Mouse (Mus musculus) ES-E14 (cell line): ENCODE results near the gene Cep89. TPM values are rescaled to one million over a fixed set of nuclear protein-coding genes. Genes with fewer than 3 reads are reported as not detected.

Source experiments
- DNase-seq: peaks from one replicate; pipeline ENCODE4 v3.0.0-alpha.2; 2013; ENCODE audit warnings: low read depth, low spot score
- H3K27ac ChIP-seq: 2 replicates; pipeline ENCODE4 v1.5.1; 2012; ENCODE audit warnings: low read depth, mild to moderate bottlenecking, low read length, moderate library complexity, mixed read lengths; ENCODE audit not compliant: poor library complexity, insufficient read depth, severe bottlenecking
- H3K36me3 ChIP-seq: 2 replicates; pipeline ENCODE4 v1.6.1; 2012; ENCODE audit warnings: mild to moderate bottlenecking, low read length, moderate library complexity, mixed read lengths; ENCODE audit not compliant: control insufficient read depth, poor library complexity, insufficient read depth, severe bottlenecking
- H3K4me1 ChIP-seq, 2 experiments: fragments of 150-350 bp in 1 of 2; sonication (generic) in 1 of 2; 2 replicates each; pipeline ENCODE4 v1.6.1; 2012; ENCODE audit warnings: low read length in 2 of 2, mild to moderate bottlenecking in 1 of 2, mixed read lengths in 1 of 2; ENCODE audit not compliant: control insufficient read depth in 2 of 2, insufficient read depth in 2 of 2, poor library complexity in 1 of 2
- H3K4me3 ChIP-seq, 2 experiments: fragments of 150-350 bp in 1 of 2; sonication (generic) in 1 of 2; 2 replicates each; pipeline ENCODE4 v1.5.1; 2012; ENCODE audit warnings: low read length in 2 of 2, low read depth in 1 of 2, mild to moderate bottlenecking in 1 of 2, mixed read lengths in 1 of 2; ENCODE audit not compliant: insufficient read depth in 1 of 2, poor library complexity in 1 of 2, severe bottlenecking in 1 of 2
- H3K9ac ChIP-seq: 2 replicates; pipeline ENCODE4 v1.6.1; 2012; ENCODE audit warnings: low read depth, mild to moderate bottlenecking, low read length, mixed read lengths; ENCODE audit not compliant: poor library complexity, insufficient read depth, severe bottlenecking
- H3K9me3 ChIP-seq: fragments of 150-350 bp; sonication (generic); 2 replicates; pipeline ENCODE4 v1.6.1; 2012; ENCODE audit warnings: low read depth, mild to moderate bottlenecking, low read length; ENCODE audit not compliant: control insufficient read depth, insufficient read depth
- CHD2 ChIP-seq: IDR thresholded peaks from 2 replicates; pipeline ENCODE4 v1.6.1; 2014; ENCODE audit warnings: mild to moderate bottlenecking, low read depth, low read length, inconsistent platforms
- HCFC1 ChIP-seq: IDR thresholded peaks from 2 replicates; pipeline ENCODE4 v1.6.1; 2012; ENCODE audit warnings: low read length, inconsistent platforms, borderline replicate concordance; ENCODE audit not compliant: insufficient read depth
- MAFK ChIP-seq: IDR thresholded peaks from 2 replicates; pipeline ENCODE4 v1.6.1; 2014; ENCODE audit warnings: mild to moderate bottlenecking, low read depth, low read length, inconsistent platforms; ENCODE audit not compliant: insufficient read depth
- ZC3H11A ChIP-seq: IDR thresholded peaks from 2 replicates; pipeline ENCODE4 v1.6.1; 2012; ENCODE audit warnings: low read depth, mild to moderate bottlenecking, inconsistent platforms, low read length, borderline replicate concordance
- ZNF384 ChIP-seq: IDR thresholded peaks from 2 replicates; pipeline ENCODE4 v1.6.1; 2012; ENCODE audit warnings: low read depth, low read length, inconsistent platforms
- in situ Hi-C, 2 experiments: fragments of 600-800 bp; cut with MboI; formaldehyde crosslinking; loops; one replicate each; pipeline ENCODE4 v1.15.1; 2025; ENCODE audit warnings: low sequenced_read_pairs in 2 of 2, inconsistent platforms in 1 of 2; ENCODE audit not compliant: unreplicated experiment in 2 of 2
- total RNA-seq: library from RNA; depleted of rRNA; stranded (reverse); fragments of 300-350 nt; gene quantifications from 2 replicates; pipeline ENCODE4 v1.2.3, GENCODE M21; 2012

Gene Cep89
- total RNA-seq, 1 experiment, result 15.3 TPM

DNA sequence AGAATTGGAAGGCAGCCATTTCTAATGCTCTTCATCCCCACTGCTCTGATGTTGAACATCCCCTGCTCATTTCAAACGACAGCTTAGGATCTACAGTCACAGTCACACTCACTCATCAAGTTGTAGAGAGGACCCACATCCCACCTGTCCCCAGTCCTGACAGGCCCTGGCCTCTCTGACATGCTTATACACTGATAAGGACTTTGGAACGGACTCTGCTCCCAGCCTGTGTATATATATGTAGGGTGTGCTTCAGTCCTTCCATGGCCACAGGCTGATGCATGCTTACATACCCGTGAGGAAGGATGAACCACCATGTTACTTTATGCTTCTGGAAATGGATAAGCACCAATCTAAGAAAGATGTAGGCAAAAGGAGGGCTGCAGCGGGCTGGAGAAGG, 64.1 kb downstream of the Cep89 start:
- Histone ChIP-seq H3K4me3 (no peak overlapping the region), H3K4me1 (peaks cover 0 to 7% of the 10 kb centered on the region in 2 experiments; a peak in 2 of 4 replicates), H3K36me3 (peaks cover 3% of the 10 kb centered on the region; the same call in 1 of the 2 replicates), H3K9ac (no peak overlapping the region), H3K9me3 (no peaks in the 10 kb centered on the region), H3K27ac (no peak overlapping the region)
- DNase-seq, result no peak
- no peak for TF ChIP-seq CHD2
- no peak for TF ChIP-seq HCFC1
- no peak for TF ChIP-seq ZC3H11A
- TF ChIP-seq ZNF384, result no peak
- TF ChIP-seq MAFK, result no peak
- in situ Hi-C loops, result no loop called here

GRCm38 (mm10) chr7:35465027-35465426, 68.2 kb downstream of the Cep89 start:
- H3K4me1 ChIP-seq, result peaks cover 0 to 18% of the 10 kb centered on the region in 2 experiments; a peak in 3 of 4 replicates
- H3K4me3 ChIP-seq, result no peak overlapping the region
- DNase-seq, result no peak
- H3K27ac ChIP-seq, result no peak overlapping the region
- peaks cover 15% of the 10 kb centered on the region for H3K36me3 ChIP-seq
- TF ChIP-seq ZNF384 (no peak), CHD2 (no peak), ZC3H11A (no peak), MAFK (no peak), HCFC1 (no peak)
- no peak overlapping the region for H3K9ac ChIP-seq
- in situ Hi-C loops, result no loop called here
- H3K9me3 ChIP-seq, result no peaks in the 10 kb centered on the region

DNA sequence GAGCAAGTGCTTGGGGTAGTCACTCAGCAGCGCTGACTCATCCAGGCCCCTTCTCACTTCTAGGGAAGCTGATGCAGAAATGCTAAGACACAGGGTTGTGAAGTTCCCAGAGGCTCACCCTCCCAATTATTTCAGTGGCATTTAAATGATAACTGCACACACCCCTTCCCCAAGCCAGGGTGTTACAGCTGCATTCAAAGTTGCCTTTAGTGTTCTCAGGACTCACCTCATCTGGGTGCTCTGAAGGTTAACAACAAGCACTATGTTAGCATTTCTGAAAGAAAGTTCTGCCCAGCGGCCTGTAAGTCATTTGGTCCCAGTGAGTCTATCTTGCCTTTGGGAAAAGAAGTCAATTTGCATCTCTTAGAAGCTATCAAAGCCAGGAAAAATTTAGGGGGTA, 71.0 kb downstream of the Cep89 start:
- Histone ChIP-seq H3K4me1 (peaks cover 0 to 15% of the 10 kb centered on the region in 2 experiments; a peak in 3 of 4 replicates), H3K36me3 (peaks cover 22% of the 10 kb centered on the region), H3K4me3 (no peak overlapping the region), H3K9me3 (no peaks in the 10 kb centered on the region), H3K9ac (no peak overlapping the region), H3K27ac (no peak overlapping the region)
- in situ Hi-C loops, result no loop called here
- peak; percentile 60 for DNase-seq
- TF ChIP-seq MAFK (no peak), CHD2 (no peak), HCFC1 (no peak), ZC3H11A (no peak), ZNF384 (no peak)

DNA sequence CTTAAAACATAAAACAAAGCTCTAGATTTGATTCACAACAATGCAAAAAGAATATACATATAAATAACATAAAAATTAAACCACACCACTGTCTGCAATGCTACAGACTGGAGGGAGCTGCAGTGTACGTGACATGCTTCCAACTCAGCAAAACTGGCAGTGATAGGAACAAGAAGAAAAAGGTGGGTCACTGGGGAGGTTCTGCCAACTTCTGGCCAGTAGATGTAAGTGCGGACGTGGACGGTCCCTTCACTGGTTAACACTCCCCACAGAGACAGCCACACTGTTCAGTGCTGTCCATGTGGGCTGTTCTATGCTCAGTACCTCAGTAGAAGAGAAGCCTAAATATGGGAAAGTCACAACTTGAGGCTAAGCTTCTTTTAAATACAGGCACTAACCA, 74.0 kb downstream of the Cep89 start:
- no peak for DNase-seq
- TF ChIP-seq HCFC1, result no peak
- TF ChIP-seq MAFK, result no peak
- TF ChIP-seq CHD2, result no peak
- TF ChIP-seq ZC3H11A, result no peak
- no peak for TF ChIP-seq ZNF384
- Histone ChIP-seq H3K4me1 (peaks cover 0 to 11% of the 10 kb centered on the region in 2 experiments; a peak in 2 of 4 replicates), H3K9me3 (no peaks in the 10 kb centered on the region), H3K9ac (no peak overlapping the region), H3K4me3 (no peak overlapping the region), H3K27ac (no peak overlapping the region), H3K36me3 (peaks cover 25% of the 10 kb centered on the region)
- in situ Hi-C loops, result no loop called here

DNA sequence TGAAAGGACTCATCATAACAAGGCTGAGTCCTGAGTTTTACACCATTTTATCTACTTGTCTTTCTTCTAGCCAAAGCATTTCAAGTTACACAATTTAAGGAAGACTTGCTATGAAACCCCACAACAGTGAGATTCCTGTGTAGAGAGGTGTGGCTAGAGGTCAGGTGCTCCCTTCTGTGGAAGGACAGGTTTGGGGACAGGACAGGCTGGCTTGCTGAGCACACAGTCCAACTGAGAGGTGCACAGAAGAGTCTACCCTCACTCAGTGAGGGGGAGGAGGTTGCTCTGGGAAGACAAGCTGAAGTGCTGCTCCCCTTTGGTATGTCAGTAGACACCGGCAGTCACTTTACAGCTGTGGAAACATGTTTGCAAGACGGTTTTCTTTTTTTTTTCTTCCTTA, 79.6 kb downstream of the Cep89 start:
- H3K27ac ChIP-seq, result no peak overlapping the region
- TF ChIP-seq CHD2 (no peak), HCFC1 (no peak), ZNF384 (no peak), MAFK (no peak), ZC3H11A (no peak)
- H3K36me3 ChIP-seq, result peaks cover 18% of the 10 kb centered on the region
- in situ Hi-C loops, result no loop called here
- H3K9ac ChIP-seq, result no peak overlapping the region
- no peaks in the 10 kb centered on the region for H3K9me3 ChIP-seq
- no peaks in the 10 kb centered on the region for H3K4me1 ChIP-seq
- no peak for DNase-seq
- H3K4me3 ChIP-seq, result no peak overlapping the region
